Mouse (Mus musculus) small intestine, adult 2 months (tissue): ENCODE data around the gene Oxgr1. TPM values are rescaled to one million over a fixed set of nuclear protein-coding genes. Genes with fewer than 3 reads are reported as not detected.
A peak's percentile ranks its signal among the peaks of the same experiment; 100 is the strongest.

ENCODE experiments used
- H3K27ac ChIP-seq: fragments of 200-500 bp; 2 replicates; pipeline ENCODE4 v1.5.1; 2012; ENCODE audit warnings: low read depth, low read length, control low read depth, inconsistent platforms; ENCODE audit not compliant: insufficient read depth
- H3K27me3 ChIP-seq: fragments of 200-500 bp; 2 replicates; pipeline ENCODE4 v1.6.1; 2012; ENCODE audit warnings: mild to moderate bottlenecking, moderate library complexity, low read length, inconsistent platforms; ENCODE audit not compliant: control insufficient read depth, insufficient read depth
- H3K36me3 ChIP-seq: fragments of 200-500 bp; 2 replicates; pipeline ENCODE4 v1.6.1; 2012; ENCODE audit warnings: mild to moderate bottlenecking, low read length, control low read depth, inconsistent platforms; ENCODE audit not compliant: control insufficient read depth, insufficient read depth
- H3K4me1 ChIP-seq: fragments of 200-500 bp; 2 replicates; pipeline ENCODE4 v1.6.1; 2012; ENCODE audit warnings: low read length, inconsistent platforms, mixed read lengths; ENCODE audit not compliant: control insufficient read depth, insufficient read depth, insufficient read length
- H3K4me3 ChIP-seq: fragments of 200-500 bp; 2 replicates; pipeline ENCODE4 v1.5.1; 2012; ENCODE audit warnings: low read depth, mild to moderate bottlenecking, control low read depth, inconsistent platforms, low read length, moderate library complexity
- CTCF ChIP-seq: fragments of 200-500 bp; IDR thresholded peaks from 2 replicates; pipeline ENCODE4 v1.5.1; 2012; ENCODE audit warnings: low read depth, mild to moderate bottlenecking, control low read depth, inconsistent platforms, low read length, moderate library complexity, mixed read lengths; ENCODE audit not compliant: insufficient replicate concordance, insufficient read length; ENCODE audit errors: extremely low read depth
- POLR2A ChIP-seq: fragments of 200-500 bp; IDR thresholded peaks from 2 replicates; pipeline ENCODE4 v1.6.1; 2012; ENCODE audit warnings: low read depth, mild to moderate bottlenecking, control low read depth, inconsistent platforms, low read length, moderate library complexity
- WGBS: fragments of 180-500 bp; shearing (Covaris S2); methylation state at CpG from one replicate; pipeline ENCODE4 v1.1.7; 2018; 5-methylcytosine and 5-hydroxymethylcytosine counted together
- polyA plus RNA-seq: library from polyadenylated mRNA; depleted of rRNA; stranded (reverse); fragments of >200 nt; gene quantifications from 2 replicates; pipeline ENCODE4 v1.2.3, GENCODE M21; 2012

Oxgr1 gene
- polyA plus RNA-seq, 1 experiment = not detected

GRCm38 (mm10) chr14:120074231-120074630 lies 32.0 kb upstream of the Oxgr1 start:
- no peaks in the 10 kb centered on the region for H3K36me3 ChIP-seq
- H3K4me3 ChIP-seq = no peak overlapping the region
- no peaks in the 10 kb centered on the region for H3K27me3 ChIP-seq
- no peak for TF ChIP-seq POLR2A
- no peak for TF ChIP-seq CTCF
- no peaks in the 10 kb centered on the region for H3K4me1 ChIP-seq
- H3K27ac ChIP-seq = no peak overlapping the region

- no peaks in the 10 kb centered on the region for H3K36me3 ChIP-seq
- H3K27ac ChIP-seq = no peak overlapping the region
- TF ChIP-seq POLR2A (no peak), CTCF (peak; percentile 41; the same call in 1 of the 2 replicates)
- H3K4me3 ChIP-seq = no peak overlapping the region
- 54% methylated on average over 9 of the region's 9 CpGs for WGBS
- H3K27me3 ChIP-seq = no peaks in the 10 kb centered on the region
- no peaks in the 10 kb centered on the region for H3K4me1 ChIP-seq
Observed at GRCm38 (mm10) chr14:120061096-120061495, 18.9 kb upstream of the Oxgr1 start.

- H3K4me1 ChIP-seq = no peaks in the 10 kb centered on the region
Observed at GRCm38 (mm10) chr14:120033454-120033853, 8.8 kb downstream of the Oxgr1 start.

GRCm38 (mm10) chr14:120019948-120020347 lies 22.3 kb downstream of the Oxgr1 start:
- no peaks in the 10 kb centered on the region for H3K36me3 ChIP-seq
- H3K4me1 ChIP-seq = no peaks in the 10 kb centered on the region
- H3K27ac ChIP-seq = no peak overlapping the region
- H3K27me3 ChIP-seq = no peaks in the 10 kb centered on the region
- H3K4me3 ChIP-seq = no peak overlapping the region
- TF ChIP-seq POLR2A (no peak), CTCF (no peak)
- 86% methylated on average over 2 of the region's 2 CpGs for WGBS

More at GRCm38 (mm10) chr14:120033454-120033853, 8.8 kb downstream of the Oxgr1 start:
- TF ChIP-seq POLR2A = no peak
- TF ChIP-seq CTCF = no peak
- WGBS = 24% methylated on average over 1 of the region's 1 CpGs
- Histone ChIP-seq H3K27me3 (no peaks in the 10 kb centered on the region), H3K36me3 (no peaks in the 10 kb centered on the region), H3K4me3 (no peak overlapping the region), H3K27ac (no peak overlapping the region)

GRCm38 (mm10) chr14:120009969-120010872 lies 32.0 kb downstream of the Oxgr1 start:
- WGBS = 69% methylated on average over 11 of the region's 11 CpGs
- Histone ChIP-seq H3K4me3 (no peak overlapping the region), H3K27ac (no peak overlapping the region), H3K4me1 (no peaks in the 10 kb centered on the region), H3K36me3 (no peaks in the 10 kb centered on the region), H3K27me3 (no peaks in the 10 kb centered on the region)
- TF ChIP-seq CTCF = no peak
- TF ChIP-seq POLR2A = no peak

GRCm38 (mm10) chr14:120005153-120005552 lies 37.1 kb downstream of the Oxgr1 start:
- 9% methylated on average over 1 of the region's 1 CpGs for WGBS
- no peaks in the 10 kb centered on the region for H3K36me3 ChIP-seq
- no peaks in the 10 kb centered on the region for H3K4me1 ChIP-seq
- no peak overlapping the region for H3K27ac ChIP-seq
- TF ChIP-seq CTCF (no peak), POLR2A (no peak)
- H3K27me3 ChIP-seq = no peaks in the 10 kb centered on the region
- H3K4me3 ChIP-seq = no peak overlapping the region

GRCm38 (mm10) chr14:120003661-120004060 lies 38.6 kb downstream of the Oxgr1 start:
- Histone ChIP-seq H3K27ac (no peak overlapping the region), H3K27me3 (no peaks in the 10 kb centered on the region), H3K4me3 (no peak overlapping the region), H3K36me3 (no peaks in the 10 kb centered on the region), H3K4me1 (no peaks in the 10 kb centered on the region)
- TF ChIP-seq CTCF = no peak
- no peak for TF ChIP-seq POLR2A
- WGBS = 69% methylated on average over 7 of the region's 7 CpGs
